Mouse (Mus musculus) gastrocnemius, adult 8-10 months (tissue): ENCODE results near the gene Map3k5. TPM values are rescaled to one million over a fixed set of nuclear protein-coding genes. Genes with fewer than 3 reads are reported as not detected.
"Not testable (repeated sequence)": the region's sequence is repeated elsewhere in the genome, so short reads cannot be mapped to it uniquely, and the experiment has no call there.

Experiments
- DNase-seq, 2 experiments: peaks; one replicate each; pipeline ENCODE4 v3.0.0; 2022; ENCODE audit warnings: low spot score in 2 of 2
- total RNA-seq, 4 experiments: library from RNA; stranded (reverse); gene quantifications; 2 replicates each; pipeline ENCODE4 v1.2.4; 2022

Gene Map3k5
- total RNA-seq, result 1 to 10 TPM; 6.0 to 8.3 (median 6.6) TPM

- DNase-seq, result peak in 1 of 2 experiments; percentile 31
These were observed at the start of gene Map3k5 for GRCm38 (mm10) chr10:19934384-19935294. Gene Map3k5 (plus strand): TSS chr10:19934472.

- no peak for DNase-seq
These were observed 48.0 kb upstream of the Map3k5 start for GRCm38 (mm10) chr10:19886249-19886648.

GRCm38 (mm10) chr10:19889908-19890307 lies 44.4 kb upstream of the Map3k5 start:
- no peak for DNase-seq

GRCm38 (mm10) chr10:19891686-19892085 lies 42.6 kb upstream of the Map3k5 start:
- DNase-seq, result no peak

GRCm38 (mm10) chr10:19893146-19893545 lies 41.1 kb upstream of the Map3k5 start:
- no peak for DNase-seq

GRCm38 (mm10) chr10:19893976-19894375 lies 40.3 kb upstream of the Map3k5 start:
- no peak for DNase-seq

GRCm38 (mm10) chr10:19900191-19900590 lies 34.1 kb upstream of the Map3k5 start:
- no peak for DNase-seq

- DNase-seq, result no peak
These were observed 32.3 kb upstream of the Map3k5 start for GRCm38 (mm10) chr10:19901992-19902391.

GRCm38 (mm10) chr10:19904077-19904820 lies 30.0 kb upstream of the Map3k5 start:
- DNase-seq, result no peak

- peak; percentile 89 to 92 for DNase-seq
These were observed 26.9 kb upstream of the Map3k5 start, which contains the start of gene Pex7 for GRCm38 (mm10) chr10:19907246-19907804. Gene Pex7 (minus strand): TSS chr10:19907689.

- no peak for DNase-seq
These were observed 26.2 kb upstream of the Map3k5 start for GRCm38 (mm10) chr10:19908076-19908475.

- no peak for DNase-seq
These were observed 23.8 kb upstream of the Map3k5 start for GRCm38 (mm10) chr10:19910516-19910915.

GRCm38 (mm10) chr10:19911583-19911982 lies 22.7 kb upstream of the Map3k5 start:
- DNase-seq, result no peak

GRCm38 (mm10) chr10:19913806-19914205 lies 20.5 kb upstream of the Map3k5 start:
- no peak for DNase-seq

GRCm38 (mm10) chr10:19915301-19915700 lies 19.0 kb upstream of the Map3k5 start:
- DNase-seq, result peak in 1 of 2 experiments; percentile 51

GRCm38 (mm10) chr10:19922410-19922809 lies 11.9 kb upstream of the Map3k5 start:
- DNase-seq, result no peak

GRCm38 (mm10) chr10:19924256-19924655 lies 10.0 kb upstream of the Map3k5 start:
- no peak for DNase-seq

- DNase-seq, result not testable (repeated sequence)
These were observed 7.8 kb upstream of the Map3k5 start for GRCm38 (mm10) chr10:19926391-19926897.

GRCm38 (mm10) chr10:19928205-19928604 lies 6.1 kb upstream of the Map3k5 start:
- DNase-seq, result no peak

- no peak for DNase-seq
These were observed 1.3 kb upstream of the Map3k5 start for GRCm38 (mm10) chr10:19932986-19933385.

GRCm38 (mm10) chr10:19933511-19934383 lies 525 bp upstream of the Map3k5 start:
- peak; percentile 76 to 81 for DNase-seq
